ENCODE assay signal across 9 mouse cellular contexts in genomic region chr5:136919546-136920301, GRCm38 (mm10). TPM values are rescaled to one million over a fixed set of nuclear protein-coding genes. Genes with fewer than 3 reads are reported as not detected.
DNase-seq lines count a peak whose midpoint lies in the region; ATAC-seq and TF ChIP-seq lines count a peak whose summit lies in the region.
"Had no signal": no experiment of that assay in that cellular context is flagged by ENCODE, and none has a peak within 500 bp of the region (broad histone marks: within the 10 kb centered on the region; RNA-seq: fewer than 3 reads in every experiment).

No protein-coding gene starts in this region.

- H3K9ac ChIP-seq in heart, embryonic 13.5 days: peak overlapping the region; percentile 87
- peak overlapping the region; percentile 58 for H3K9ac ChIP-seq in intestine, embryonic 14.5 days (ENCODE audit: low read length)
- H3K9ac ChIP-seq in neural tube, embryonic 11.5 days (ENCODE audit: low read length): peak overlapping the region; percentile 9

- no peak for DNase-seq in heart, adult 11 months
- DNase-seq in embryo, embryonic 11 days: peak; percentile 34
- no peak for DNase-seq in intestine, embryonic 14.5 days (ENCODE audit: low spot score)
- DNase-seq in neural tube, embryonic 11.5 days (ENCODE audit: low spot score): no peak
- no peak for DNase-seq in adrenal gland, postnatal 25 days
- DNase-seq in ovary, postnatal 10 days (ENCODE audit: low spot score): no peak

- ATAC-seq in heart, embryonic 13.5 days (ENCODE audit: extremely low read depth, insufficient number of reproducible peaks, low FRiP score, low TSS enrichment): no peak
- no peak for ATAC-seq in intestine, embryonic 14.5 days (replicated peaks; ENCODE audit: low FRiP score, low TSS enrichment, low read depth)
- no peak for ATAC-seq in neural tube, embryonic 11.5 days (ENCODE audit: insufficient read depth, low FRiP score, low TSS enrichment)

- no peaks in the 10 kb centered on the region for H3K79me3 ChIP-seq in C2C12 (ENCODE audit: low read depth)

- no peak for TF ChIP-seq CTCF in C2C12 (IDR thresholded peaks at IDR 0.05; ENCODE audit: control insufficient read depth, insufficient read depth, insufficient read length)

- peak overlapping the region; percentile 73 for H3K4me3 ChIP-seq in heart, embryonic 13.5 days
- H3K4me3 ChIP-seq in C2C12 (ENCODE audit: insufficient read depth, poor library complexity, severe bottlenecking): peak overlapping the region; percentile 52
- H3K4me3 ChIP-seq in intestine, embryonic 14.5 days (ENCODE audit: low read depth, low read length): peak overlapping the region; percentile 54
- H3K4me3 ChIP-seq in neural tube, embryonic 11.5 days (ENCODE audit: low read depth, low read length): peak overlapping the region; percentile 52

- H3K27me3 ChIP-seq in heart, embryonic 13.5 days (replicated peaks): no peaks in the 10 kb centered on the region
- H3K27me3 ChIP-seq in C2C12 (ENCODE audit: control insufficient read depth, insufficient read depth, insufficient read length): no peaks in the 10 kb centered on the region
- H3K27me3 ChIP-seq in intestine, embryonic 14.5 days (replicated peaks; ENCODE audit: control insufficient read depth, insufficient read depth, low read length): no peaks in the 10 kb centered on the region
- H3K27me3 ChIP-seq in neural tube, embryonic 11.5 days (ENCODE audit: control insufficient read depth, insufficient read depth, low read length): no peaks in the 10 kb centered on the region

- H3K27ac ChIP-seq in heart, embryonic 13.5 days (replicated peaks): no peak overlapping the region
- peak overlapping the region; percentile 1; the same call in 1 of the 2 replicates for H3K27ac ChIP-seq in intestine, embryonic 14.5 days (ENCODE audit: low read depth)
- H3K27ac ChIP-seq in neural tube, embryonic 11.5 days (ENCODE audit: low read depth, low read length): no peak overlapping the region

- H3K79me2 ChIP-seq in C2C12 (ENCODE audit: control insufficient read depth, insufficient read depth): peaks cover 8% of the 10 kb centered on the region

- WGBS in heart, embryonic 13.5 days: 21% methylated on average over 17 of the region's 18 CpGs
- WGBS in intestine, embryonic 14.5 days: 19% methylated on average over 18 of the region's 18 CpGs
- 24% methylated on average over 18 of the region's 18 CpGs for WGBS in neural tube, embryonic 11.5 days

- H3K4me1 ChIP-seq in heart, embryonic 13.5 days: peaks cover 7% of the 10 kb centered on the region
- H3K4me1 ChIP-seq in intestine, embryonic 14.5 days (replicated peaks; ENCODE audit: control insufficient read depth, insufficient read depth, low read length): no peaks in the 10 kb centered on the region; the same call in 1 of the 2 replicates
- peaks cover 5% of the 10 kb centered on the region for H3K4me1 ChIP-seq in neural tube, embryonic 11.5 days (ENCODE audit: control insufficient read depth, insufficient read depth, low read length)

- peak overlapping the region; percentile 76 for H3ac ChIP-seq in C2C12 (ENCODE audit: control insufficient read depth, insufficient read length, low read depth)

- H3K9me3 ChIP-seq in heart, embryonic 13.5 days: no peaks in the 10 kb centered on the region
- no peaks in the 10 kb centered on the region for H3K9me3 ChIP-seq in intestine, embryonic 14.5 days (ENCODE audit: control insufficient read depth, low read length)
- H3K9me3 ChIP-seq in neural tube, embryonic 11.5 days (ENCODE audit: control insufficient read depth, low read length): no peaks in the 10 kb centered on the region

- no peaks in the 10 kb centered on the region for H3K36me3 ChIP-seq in heart, embryonic 13.5 days
- no peaks in the 10 kb centered on the region for H3K36me3 ChIP-seq in C2C12 (ENCODE audit: control insufficient read depth, insufficient read depth)
- H3K36me3 ChIP-seq in intestine, embryonic 14.5 days (ENCODE audit: control insufficient read depth, insufficient read depth, low read length): no peaks in the 10 kb centered on the region
- no peaks in the 10 kb centered on the region for H3K36me3 ChIP-seq in neural tube, embryonic 11.5 days (ENCODE audit: control insufficient read depth, insufficient read depth, low read length)

- H3K4me2 ChIP-seq in heart, embryonic 13.5 days: peak overlapping the region; percentile 90
- peak overlapping the region; percentile 90 for H3K4me2 ChIP-seq in intestine, embryonic 14.5 days (ENCODE audit: low read length)
- H3K4me2 ChIP-seq in neural tube, embryonic 11.5 days (ENCODE audit: low read depth): peak overlapping the region; percentile 82

TF ChIP-seq in C2C12, 6 proteins besides CTCF, POLR2A, EP300 and RAD21:
- no peak for TF ChIP-seq CEBPB (IDR thresholded peaks at IDR 0.05; ENCODE audit: low read depth)
- no peak for TF ChIP-seq MAX (IDR thresholded peaks at IDR 0.05)
- TF ChIP-seq MYOD1 (IDR thresholded peaks at IDR 0.05; ENCODE audit: control insufficient read depth, insufficient read length, low read depth): no peak
- TF ChIP-seq MYOG (IDR thresholded peaks at IDR 0.05; ENCODE audit: control insufficient read depth, extremely low read depth, insufficient read length): no peak
- TF ChIP-seq FOSL1 (IDR thresholded peaks at IDR 0.05; ENCODE audit: insufficient read depth, low read length, poor library complexity, severe bottlenecking): no peak
- no peak for TF ChIP-seq USF1 (IDR thresholded peaks at IDR 0.05; ENCODE audit: low read depth)

RNA-seq across cellular contexts. Expression of gene Ift22, which starts 11.8 kb away (rescaled TPM):
- 32.7 and 38.7 TPM in 2 replicates for polyA plus RNA-seq in heart, embryonic 13.5 days (2015; fragmentation: Nextera tagmentation; extraction: Ambion mirVana)
- 21.6 TPM for polyA plus RNA-seq in C2C12 (2012; fragmentation: generic; extraction: Trizol)
- polyA plus RNA-seq in intestine, embryonic 14.5 days (2014; fragmentation: Nextera tagmentation; extraction: Ambion mirVana): 59.4 and 71.7 TPM in 2 replicates
- 97.4 and 110 TPM in 2 replicates for polyA plus RNA-seq in neural tube, embryonic 11.5 days (2014; fragmentation: Nextera tagmentation; extraction: Ambion mirVana)
- 31.3 and 35.6 TPM in 2 replicates for total RNA-seq in adrenal gland, postnatal 25 days (2021)

RNA-seq across cellular contexts. Expression of gene Fis1, which starts 33.4 kb away (rescaled TPM):
- 249 and 252 TPM in 2 replicates for polyA plus RNA-seq in heart, embryonic 13.5 days (2015; fragmentation: Nextera tagmentation; extraction: Ambion mirVana)
- 311 TPM for polyA plus RNA-seq in C2C12 (2012; fragmentation: generic; extraction: Trizol)
- polyA plus RNA-seq in intestine, embryonic 14.5 days (2014; fragmentation: Nextera tagmentation; extraction: Ambion mirVana): 309 and 315 TPM in 2 replicates
- polyA plus RNA-seq in neural tube, embryonic 11.5 days (2014; fragmentation: Nextera tagmentation; extraction: Ambion mirVana): 285 and 320 TPM in 2 replicates
- total RNA-seq in adrenal gland, postnatal 25 days (2021): 150 and 200 TPM in 2 replicates

RNA-seq across cellular contexts. Expression of gene Col26a1, which starts 36.7 kb away (rescaled TPM):
- polyA plus RNA-seq in heart, embryonic 13.5 days (2015; fragmentation: Nextera tagmentation; extraction: Ambion mirVana): 20.2 and 21.8 TPM in 2 replicates
- 0.11 TPM for polyA plus RNA-seq in C2C12 (2012; fragmentation: generic; extraction: Trizol)
- polyA plus RNA-seq in intestine, embryonic 14.5 days (2014; fragmentation: Nextera tagmentation; extraction: Ambion mirVana): 8.7 and 10.4 TPM in 2 replicates
- polyA plus RNA-seq in neural tube, embryonic 11.5 days (2014; fragmentation: Nextera tagmentation; extraction: Ambion mirVana): 51.6 and 53.3 TPM in 2 replicates
- 1.0 and 1.6 TPM in 2 replicates for total RNA-seq in adrenal gland, postnatal 25 days (2021)
- total RNA-seq: neutrophil, adult 5-6 weeks had no signal

RNA-seq across cellular contexts. Expression of gene Cldn15, which starts 46.7 kb away (rescaled TPM):
- polyA plus RNA-seq in heart, embryonic 13.5 days (2015; fragmentation: Nextera tagmentation; extraction: Ambion mirVana): 3.8 and 4.3 TPM in 2 replicates
- polyA plus RNA-seq in C2C12 (2012; fragmentation: generic; extraction: Trizol): 5.1 TPM
- 12.7 and 18.4 TPM in 2 replicates for polyA plus RNA-seq in intestine, embryonic 14.5 days (2014; fragmentation: Nextera tagmentation; extraction: Ambion mirVana)
- polyA plus RNA-seq in neural tube, embryonic 11.5 days (2014; fragmentation: Nextera tagmentation; extraction: Ambion mirVana): not detected in 2 replicates
- total RNA-seq in adrenal gland, postnatal 25 days (2021): 8.8 and 9.4 TPM in 2 replicates

Comparison
In these comparisons a context has a peak if more than half of its experiments do, and no peak if none do; other contexts are left out.
1. H3K9ac ChIP-seq: peak in every context shown above with its lines; median percentile 87 in heart, embryonic 13.5 days; 58 in intestine, embryonic 14.5 days; 9 in neural tube, embryonic 11.5 days.